Mouse (Mus musculus) right cerebral cortex, postnatal 25 days (tissue): Measurements from ENCODE around the gene Ppp1r15a.
"Not testable (repeated sequence)": the region's sequence is repeated elsewhere in the genome, so short reads cannot be mapped to it uniquely, and the experiment has no call there.

Source experiments
- DNase-seq: peaks from one replicate; pipeline ENCODE4 v3.0.0; 2022

Ppp1r15a gene

GRCm38 (mm10) chr7:45550821-45551511 is 24.9 kb upstream of the Ppp1r15a start:
- no peak for DNase-seq

GRCm38 (mm10) chr7:45549641-45550436 is 23.8 kb upstream of the Ppp1r15a start:
- no peak for DNase-seq

GRCm38 (mm10) chr7:45544525-45544924 is 18.5 kb upstream of the Ppp1r15a start:
- DNase-seq = no peak

- DNase-seq = no peak
Observed at GRCm38 (mm10) chr7:45540213-45540612, 14.1 kb upstream of the Ppp1r15a start.

- DNase-seq = no peak
Observed at GRCm38 (mm10) chr7:45539095-45539494, 13.0 kb upstream of the Ppp1r15a start.

GRCm38 (mm10) chr7:45538163-45539041 is 12.3 kb upstream of the Ppp1r15a start:
- peak; percentile 53 for DNase-seq

GRCm38 (mm10) chr7:45537602-45538001 is 11.5 kb upstream of the Ppp1r15a start:
- no peak for DNase-seq

GRCm38 (mm10) chr7:45535676-45536075 is 9.6 kb upstream of the Ppp1r15a start:
- DNase-seq = no peak

- DNase-seq = no peak
Observed at GRCm38 (mm10) chr7:45530643-45531042, 4.6 kb upstream of the Ppp1r15a start.

- DNase-seq = no peak
Observed at GRCm38 (mm10) chr7:45529461-45529860, 3.4 kb upstream of the Ppp1r15a start.

GRCm38 (mm10) chr7:45527169-45527568 is 1.1 kb upstream of the Ppp1r15a start:
- not testable (repeated sequence) for DNase-seq

- DNase-seq = no peak
Observed at GRCm38 (mm10) chr7:45526474-45527120, 529 bp upstream of the Ppp1r15a start.

- DNase-seq = no peak
Observed at GRCm38 (mm10) chr7:45524841-45525621, 1.0 kb downstream of the Ppp1r15a start.

GRCm38 (mm10) chr7:45523678-45524170 is 2.3 kb downstream of the Ppp1r15a start:
- DNase-seq = no peak

GRCm38 (mm10) chr7:45522957-45523676 is 3.0 kb downstream of the Ppp1r15a start:
- no peak for DNase-seq

GRCm38 (mm10) chr7:45522194-45522752 is 3.8 kb downstream of the Ppp1r15a start:
- no peak for DNase-seq

- DNase-seq = peak; percentile 86
Observed at GRCm38 (mm10) chr7:45521728-45522184, 4.3 kb downstream of the Ppp1r15a start.

GRCm38 (mm10) chr7:45520605-45521004 is 5.5 kb downstream of the Ppp1r15a start:
- DNase-seq = no peak

GRCm38 (mm10) chr7:45519345-45520120 is 6.5 kb downstream of the Ppp1r15a start:
- DNase-seq = no peak

- DNase-seq = no peak
Observed at GRCm38 (mm10) chr7:45518618-45519017, 7.5 kb downstream of the Ppp1r15a start.
